Mouse (Mus musculus) erythroblast, embryonic 14.5 days (primary cell): Measurements from ENCODE around the gene Bag6.

Source experiments
- GATA1 ChIP-seq: IDR thresholded peaks from 2 replicates; pipeline ENCODE4 v1.6.1; 2012; ENCODE audit warnings: low read length, inconsistent platforms, mixed read lengths
- TAL1 ChIP-seq: IDR thresholded peaks from 3 replicates; pipeline ENCODE4 v1.6.1; 2012; ENCODE audit warnings: low read length, inconsistent platforms, mixed read lengths

DNA sequence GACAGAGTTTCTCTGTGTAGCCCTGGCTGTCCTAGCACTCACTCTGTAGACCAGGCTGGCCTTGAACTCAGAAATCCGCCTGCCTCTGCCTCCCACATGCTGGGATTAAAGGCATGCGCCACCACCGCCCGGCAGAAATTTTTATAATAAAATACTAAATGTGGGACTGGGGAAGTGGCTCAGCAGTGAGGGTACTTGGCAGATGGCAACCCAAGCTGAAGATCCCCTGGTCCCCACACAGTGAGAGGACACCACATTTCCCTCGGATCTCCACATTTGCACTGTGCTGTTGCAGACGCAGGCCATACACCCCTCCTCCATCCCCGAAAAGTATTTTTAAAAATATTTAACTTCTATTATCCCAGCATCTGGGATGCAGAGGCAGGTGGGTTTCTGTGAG lies 1.5 kb upstream of the Bag6 start:
- no peak for TF ChIP-seq GATA1
- TF ChIP-seq TAL1, result no peak
